ENCODE assay signal across 15 mouse cellular contexts in the genomic region with DNA sequence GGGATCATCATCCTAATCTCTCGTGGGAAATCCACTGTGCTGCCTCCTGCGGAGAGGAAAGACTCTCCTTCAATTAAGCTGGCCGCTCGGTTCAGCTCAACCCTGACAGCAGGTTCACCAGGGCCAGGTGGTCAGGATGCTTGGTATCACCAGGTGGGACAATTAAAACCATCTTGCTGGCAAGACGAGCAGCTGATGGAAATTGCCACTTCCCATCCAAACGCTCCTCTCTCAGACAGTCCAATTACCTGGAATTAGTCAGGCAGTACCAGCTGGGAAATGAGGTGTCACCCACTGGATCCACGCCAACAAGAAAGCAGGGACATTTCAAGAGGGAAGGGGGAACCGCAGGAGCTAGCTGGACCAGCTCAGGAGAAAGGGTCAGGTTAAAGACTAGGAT.
DNase-seq lines count a peak whose midpoint lies in the region; ATAC-seq and TF ChIP-seq lines count a peak whose summit lies in the region.
"Had no signal": no experiment of that assay in that cellular context is flagged by ENCODE, and none has a peak within 500 bp of the region (broad histone marks: within the 10 kb centered on the region; RNA-seq: fewer than 3 reads in every experiment).

No protein-coding gene starts in this region.

- 36% methylated on average over 8 of the region's 8 CpGs for whole genome bisulfite sequencing in forebrain, embryonic 15.5 days
- 38% methylated on average over 8 of the region's 8 CpGs for WGBS in forebrain, postnatal 0 days
- WGBS in midbrain, embryonic 15.5 days = 44% methylated on average over 8 of the region's 8 CpGs
- WGBS in liver, embryonic 11.5 days = 78% methylated on average over 8 of the region's 8 CpGs

- H3K4me1 ChIP-seq in forebrain, embryonic 15.5 days = peaks cover 21% of the 10 kb centered on the region
- H3K4me1 ChIP-seq in forebrain, postnatal 0 days (ENCODE audit: insufficient read depth) = no peaks in the 10 kb centered on the region
- peaks cover 21% of the 10 kb centered on the region for H3K4me1 ChIP-seq in midbrain, embryonic 15.5 days
- peaks cover 31% of the 10 kb centered on the region for H3K4me1 ChIP-seq in liver, embryonic 11.5 days (replicated peaks; ENCODE audit: control insufficient read depth, insufficient read depth, low read length)

- H3K4me2 ChIP-seq in forebrain, embryonic 15.5 days (replicated peaks) = no peak overlapping the region
- no peak overlapping the region for H3K4me2 ChIP-seq in forebrain, postnatal 0 days (ENCODE audit: low read depth)
- H3K4me2 ChIP-seq in midbrain, embryonic 15.5 days = no peak overlapping the region
- no peak overlapping the region for H3K4me2 ChIP-seq in liver, embryonic 11.5 days
- H3K4me2 ChIP-seq: heart, embryonic 13.5 days; limb, embryonic 15.5 days; lung, embryonic 14.5 days had no signal

- H3K27ac ChIP-seq in forebrain, embryonic 15.5 days (replicated peaks) = peak overlapping the region; percentile 29; the same call in 1 of the 2 replicates
- no peak overlapping the region for H3K27ac ChIP-seq in forebrain, postnatal 0 days (ENCODE audit: low read depth, low read length)
- no peak overlapping the region for H3K27ac ChIP-seq in midbrain, embryonic 15.5 days
- no peak overlapping the region for H3K27ac ChIP-seq in liver, embryonic 11.5 days (ENCODE audit: low read depth, low read length)
- H3K27ac ChIP-seq: heart, embryonic 13.5 days; limb, embryonic 15.5 days had no signal

- H3K27me3 ChIP-seq in forebrain, embryonic 15.5 days = no peaks in the 10 kb centered on the region
- no peaks in the 10 kb centered on the region for H3K27me3 ChIP-seq in forebrain, postnatal 0 days (ENCODE audit: insufficient read depth, low read length)
- H3K27me3 ChIP-seq in midbrain, embryonic 15.5 days (replicated peaks) = no peaks in the 10 kb centered on the region
- no peaks in the 10 kb centered on the region for H3K27me3 ChIP-seq in liver, embryonic 11.5 days (replicated peaks; ENCODE audit: control insufficient read depth, insufficient read depth, low read length)
- H3K27me3 ChIP-seq: heart, embryonic 13.5 days; limb, embryonic 15.5 days had no signal

- no peaks in the 10 kb centered on the region for H3K36me3 ChIP-seq in forebrain, embryonic 15.5 days
- H3K36me3 ChIP-seq in forebrain, postnatal 0 days (ENCODE audit: insufficient read depth) = no peaks in the 10 kb centered on the region; the same call in 1 of the 2 replicates
- no peaks in the 10 kb centered on the region for H3K36me3 ChIP-seq in midbrain, embryonic 15.5 days (replicated peaks)
- H3K36me3 ChIP-seq in liver, embryonic 11.5 days (ENCODE audit: control insufficient read depth, insufficient read depth, low read length) = no peaks in the 10 kb centered on the region
- H3K36me3 ChIP-seq: heart, embryonic 13.5 days; limb, embryonic 15.5 days had no signal

- no peak overlapping the region for H3K4me3 ChIP-seq in forebrain, embryonic 15.5 days
- H3K4me3 ChIP-seq in forebrain, postnatal 0 days (ENCODE audit: low read depth, low read length) = no peak overlapping the region
- H3K4me3 ChIP-seq in midbrain, embryonic 15.5 days = no peak overlapping the region
- H3K4me3 ChIP-seq in liver, embryonic 11.5 days (ENCODE audit: low read depth, low read length) = no peak overlapping the region
- H3K4me3 ChIP-seq: heart, embryonic 13.5 days; limb, embryonic 15.5 days; megakaryocyte, embryonic 14.5 days had no signal

- ATAC-seq in forebrain, embryonic 15.5 days (replicated peaks) = no peak
- ATAC-seq in forebrain, postnatal 0 days = no peak
- ATAC-seq in midbrain, embryonic 15.5 days (replicated peaks) = 0 out of 2 replicates have a peak, but pooled peaks have one; percentile 34
- no peak for ATAC-seq in liver, embryonic 11.5 days (replicated peaks; ENCODE audit: low FRiP score)

- no peaks in the 10 kb centered on the region for H3K9me3 ChIP-seq in forebrain, embryonic 15.5 days
- no peaks in the 10 kb centered on the region for H3K9me3 ChIP-seq in forebrain, postnatal 0 days (ENCODE audit: low read length)
- no peaks in the 10 kb centered on the region for H3K9me3 ChIP-seq in midbrain, embryonic 15.5 days
- H3K9me3 ChIP-seq in liver, embryonic 11.5 days (ENCODE audit: control insufficient read depth, low read length) = no peaks in the 10 kb centered on the region
- H3K9me3 ChIP-seq: heart, embryonic 13.5 days; limb, embryonic 15.5 days; megakaryocyte, embryonic 14.5 days had no signal

- TF ChIP-seq CTCF in forebrain, postnatal 0 days (IDR thresholded peaks at IDR 0.05; ENCODE audit: low read depth) = no peak

- H3K9ac ChIP-seq in forebrain, embryonic 15.5 days (replicated peaks) = no peak overlapping the region
- no peak overlapping the region for H3K9ac ChIP-seq in forebrain, postnatal 0 days
- no peak overlapping the region for H3K9ac ChIP-seq in midbrain, embryonic 15.5 days
- H3K9ac ChIP-seq in liver, embryonic 11.5 days (ENCODE audit: low read depth, low read length) = no peak overlapping the region
- H3K9ac ChIP-seq: heart, embryonic 13.5 days; limb, embryonic 15.5 days; lung, embryonic 14.5 days had no signal

- DNase-seq in forebrain, postnatal 0 days = no peak
- peak; percentile 62 for DNase-seq in cerebellum, adult 11 months
- peak; percentile 72 to 74 for DNase-seq in cerebellum, postnatal 14 days
- DNase-seq in gastrocnemius, adult 18-20 months (ENCODE audit: low spot score) = no peak
- DNase-seq in liver, embryonic 11.5 days (ENCODE audit: low spot score) = no peak
- DNase-seq in gastrocnemius, postnatal 10 days = no peak
- DNase-seq: adrenal gland, adult 8-10 months; B cell, adult 2 months; kidney, adult 8-10 months; lung, embryonic 14.5 days had no signal

Comparison
In these comparisons a context has a peak if more than half of its experiments do, and no peak if none do; other contexts are left out.
1. DNase-seq: peak in cerebellum, adult 11 months (single experiment) and cerebellum, postnatal 14 days (2 of 2); none in forebrain, postnatal 0 days (single experiment), gastrocnemius, adult 18-20 months (single experiment), liver, embryonic 11.5 days (single experiment) and gastrocnemius, postnatal 10 days (single experiment).